Mouse (Mus musculus) hindlimb bud, embryonic 11.5 days (tissue): ENCODE measurements around the gene Ptpn14.
A peak's percentile ranks its signal among the peaks of the same experiment; 100 is the strongest.

Experiments used
- DNase-seq: peaks from one replicate; pipeline ENCODE4 v3.0.0-alpha.2; 2012; ENCODE audit warnings: low read depth, low spot score; ENCODE audit errors: extremely low spot score

Ptpn14 gene

GRCm38 (mm10) chr1:189863727-189864126, 135.7 kb downstream of the Ptpn14 start:
- DNase-seq = no peak

GRCm38 (mm10) chr1:189864301-189864700, 136.2 kb downstream of the Ptpn14 start:
- DNase-seq = no peak

- no peak for DNase-seq
Measured at GRCm38 (mm10) chr1:189864846-189865560, 136.9 kb downstream of the Ptpn14 start.

DNA sequence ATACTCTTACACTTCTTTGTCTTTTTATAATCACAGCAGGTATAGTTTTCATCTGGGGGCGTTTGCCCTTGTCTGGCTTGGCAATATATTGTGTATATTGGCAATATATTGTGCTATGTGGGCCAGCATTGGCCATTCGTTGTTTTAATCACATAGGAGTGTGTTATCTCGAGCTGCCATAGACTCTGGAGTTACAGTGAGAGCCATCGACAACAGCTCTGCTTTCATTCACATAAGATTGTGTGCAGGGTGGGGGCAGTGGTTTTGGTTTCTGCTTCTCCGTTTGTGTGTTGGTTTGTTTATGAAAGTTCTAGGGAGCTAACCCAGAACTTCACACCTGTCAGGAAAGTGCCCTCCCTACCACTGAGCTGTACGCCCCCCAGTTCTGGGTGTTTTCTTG, 138.6 kb downstream of the Ptpn14 start:
- no peak for DNase-seq

- DNase-seq = no peak
Measured at GRCm38 (mm10) chr1:189867034-189867433, 139.0 kb downstream of the Ptpn14 start.

DNA sequence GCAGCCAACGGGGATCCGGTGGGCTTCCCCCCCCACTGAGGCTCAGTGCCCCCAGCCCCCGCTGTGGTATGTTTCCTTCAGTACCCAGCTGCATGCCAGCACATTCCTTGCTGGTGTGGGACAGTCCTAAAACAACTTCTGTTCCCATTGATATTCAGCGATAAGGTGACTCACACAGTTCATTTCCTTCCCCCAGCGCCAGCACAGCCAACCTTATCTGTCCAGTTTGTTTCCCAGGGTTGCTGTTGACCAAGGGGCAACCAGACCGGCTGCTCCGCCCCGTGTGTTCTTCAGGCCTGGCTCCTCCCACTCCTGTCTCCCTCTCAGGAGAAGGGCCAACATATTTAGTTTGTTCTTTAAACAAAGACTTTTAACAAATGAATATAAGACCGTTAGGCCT, 139.4 kb downstream of the Ptpn14 start:
- no peak for DNase-seq

DNA sequence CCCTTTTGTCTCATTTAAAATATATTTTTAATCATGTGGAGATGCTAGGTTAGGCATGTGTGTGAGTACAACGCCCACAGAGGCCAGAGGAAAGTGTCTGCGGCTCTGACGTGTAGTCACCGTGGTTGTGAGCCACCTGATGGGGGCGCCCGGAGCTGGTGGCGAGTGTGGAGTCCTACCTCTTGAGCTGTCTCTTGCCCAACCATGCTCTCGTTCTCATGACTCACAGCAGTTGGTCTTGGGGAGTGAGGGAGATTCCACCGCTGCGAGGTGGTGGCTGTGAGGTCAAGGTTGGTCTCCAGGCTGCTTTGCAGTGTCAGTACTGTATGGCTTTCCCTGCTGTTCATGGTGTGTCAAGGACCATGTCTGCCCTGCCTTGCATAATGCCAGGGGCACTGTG, 140.0 kb downstream of the Ptpn14 start:
- DNase-seq = no peak

- no peak for DNase-seq
Measured at GRCm38 (mm10) chr1:189869651-189870270, 141.7 kb downstream of the Ptpn14 start.

- no peak for DNase-seq
Measured at GRCm38 (mm10) chr1:189870539-189870938, 142.5 kb downstream of the Ptpn14 start.

DNA sequence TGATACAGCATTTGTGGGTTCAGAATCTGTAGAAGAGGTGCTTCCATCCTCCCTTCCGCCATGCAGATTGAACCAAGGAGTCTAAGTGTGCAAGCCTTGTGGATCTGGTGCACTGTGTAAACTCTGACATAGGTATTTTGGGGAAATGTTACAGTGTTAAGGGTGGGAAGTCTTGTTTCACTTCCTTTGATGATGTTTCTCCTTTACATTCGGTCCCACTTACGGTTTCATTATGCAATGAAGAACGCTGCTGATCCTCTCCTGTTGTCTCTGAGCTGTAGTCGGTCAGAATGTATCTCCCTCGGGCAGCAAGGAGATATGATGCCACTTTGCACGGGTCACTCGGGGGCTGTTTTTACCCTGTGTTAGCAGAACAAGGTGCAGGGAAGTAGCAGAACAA, 143.6 kb downstream of the Ptpn14 start:
- no peak for DNase-seq

- no peak for DNase-seq
Measured at GRCm38 (mm10) chr1:189872050-189872449, 144.0 kb downstream of the Ptpn14 start.

- no peak for DNase-seq
Measured at GRCm38 (mm10) chr1:189873591-189873990, 145.5 kb downstream of the Ptpn14 start.

- peak; percentile 16 for DNase-seq
Measured at GRCm38 (mm10) chr1:189875439-189875861, 147.4 kb downstream of the Ptpn14 start.

GRCm38 (mm10) chr1:189876162-189876561, 148.1 kb downstream of the Ptpn14 start:
- DNase-seq = no peak

DNA sequence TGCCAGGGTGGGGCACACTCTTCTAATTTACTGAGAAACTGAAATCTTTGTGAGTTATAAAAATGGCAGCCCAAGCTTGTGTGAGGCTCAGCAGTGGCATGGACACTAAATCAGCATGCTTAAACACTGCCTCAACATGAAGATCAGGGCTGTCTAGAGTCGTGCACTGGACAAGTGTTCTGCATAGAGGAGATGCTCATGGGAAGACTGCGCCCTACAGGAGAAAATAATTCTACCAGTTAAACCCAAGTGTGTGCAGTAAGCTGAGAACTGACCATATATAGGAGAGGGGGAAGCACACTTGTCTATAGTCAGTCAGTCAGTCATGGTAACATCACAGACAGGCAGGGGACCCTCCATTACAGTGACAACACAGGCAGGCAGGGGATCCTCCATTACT, 151.1 kb downstream of the Ptpn14 start:
- DNase-seq = no peak

- DNase-seq = no peak
Measured at GRCm38 (mm10) chr1:189879965-189880364, 151.9 kb downstream of the Ptpn14 start.

GRCm38 (mm10) chr1:189880745-189881144, 152.7 kb downstream of the Ptpn14 start:
- no peak for DNase-seq

DNA sequence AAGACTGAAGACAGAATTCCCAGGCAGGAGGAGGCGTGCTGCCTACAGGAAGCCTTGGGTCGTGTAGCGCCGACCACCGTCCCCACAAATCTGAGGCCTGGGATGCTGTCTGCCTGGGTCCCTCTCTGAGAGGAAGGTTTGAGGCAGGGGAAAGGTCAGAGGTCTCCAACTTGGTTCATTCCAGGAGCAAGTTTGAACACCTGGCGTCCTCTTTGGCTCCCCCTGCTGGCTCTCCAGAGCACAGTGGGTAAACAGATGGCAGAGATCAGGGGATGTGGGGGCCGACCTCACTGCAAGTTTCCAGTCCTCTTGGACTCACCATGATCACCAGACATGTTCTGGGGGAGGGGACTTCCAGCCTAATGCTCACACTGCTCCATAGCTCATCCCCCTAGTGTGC, 154.8 kb downstream of the Ptpn14 start:
- DNase-seq = peak; percentile 39

- DNase-seq = no peak
Measured at GRCm38 (mm10) chr1:189883531-189884170, 155.6 kb downstream of the Ptpn14 start.

DNA sequence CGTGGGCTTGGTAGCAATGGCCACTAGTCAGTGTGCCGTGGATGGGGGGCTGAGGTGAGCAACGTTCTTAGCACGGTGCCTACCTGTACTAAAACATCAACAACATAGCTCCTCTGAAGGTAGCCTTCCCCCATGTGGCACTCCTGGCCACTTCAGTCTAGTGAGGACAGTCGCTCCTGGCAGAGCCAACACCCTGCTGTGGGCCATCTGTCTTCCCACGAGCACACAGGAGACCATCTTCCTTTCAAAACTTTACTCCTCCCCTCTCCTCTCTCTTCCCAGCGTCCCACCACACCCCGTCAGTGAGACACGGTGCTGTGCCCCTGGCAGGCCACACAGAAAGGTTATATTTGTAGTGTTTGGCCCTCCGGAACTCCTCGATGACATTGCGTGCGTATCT, 156.9 kb downstream of the Ptpn14 start:
- no peak for DNase-seq

DNA sequence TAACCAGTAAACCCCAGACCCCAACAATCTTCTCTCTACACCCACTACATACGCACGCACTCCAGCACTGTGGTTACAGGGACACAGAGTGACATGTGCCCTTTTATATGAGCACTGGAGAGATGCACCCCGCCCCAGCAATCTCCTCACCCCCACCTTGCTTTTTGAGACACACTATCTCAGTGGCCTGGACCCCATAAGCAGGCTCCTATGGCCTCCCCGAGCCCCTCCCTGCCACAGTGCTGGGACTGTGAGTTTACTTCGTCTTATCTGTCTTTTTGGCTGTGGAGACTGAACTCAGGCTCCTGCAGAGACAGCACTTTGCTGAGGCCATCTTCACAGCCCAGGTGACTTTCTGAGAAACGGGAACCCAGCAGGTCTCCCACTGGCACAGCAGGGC, 157.9 kb downstream of the Ptpn14 start:
- DNase-seq = no peak

GRCm38 (mm10) chr1:189887518-189887917, 159.4 kb downstream of the Ptpn14 start:
- DNase-seq = peak; percentile 22
